Mouse (Mus musculus): ENCODE data around the gene Ccdc171. TPM values are rescaled to one million over a fixed set of nuclear protein-coding genes. Genes with fewer than 3 reads are reported as not detected.
A peak's percentile ranks its signal among the peaks of the same experiment; 100 is the strongest.
"Not testable (repeated sequence)": the region's sequence is repeated elsewhere in the genome, so short reads cannot be mapped to it uniquely, and the experiment has no call there.

The Ccdc171 gene
- polyA plus RNA-seq, 1 experiment from 2014 or later, result 6.0 TPM

GRCm38 (mm10) chr4:83669552-83669951, 144.2 kb downstream of the Ccdc171 start:
- Histone ChIP-seq H3K27me3 (no peaks in the 10 kb centered on the region), H3K9ac (no peak overlapping the region), H3K9me3 (no peaks in the 10 kb centered on the region), H3K4me2 (no peak overlapping the region), H3K36me3 (replicated peaks) (no peaks in the 10 kb centered on the region), H3K27ac (no peak overlapping the region), H3K4me3 (replicated peaks) (no peak overlapping the region), H3K4me1 (no peaks in the 10 kb centered on the region)
- no peak for ATAC-seq (ENCODE audit: low FRiP score)
- whole genome bisulfite sequencing, result 80% methylated on average over 2 of the region's 2 CpGs

- not testable (repeated sequence) for H3K9ac ChIP-seq; H3K27ac ChIP-seq; H3K27me3 ChIP-seq; H3K9me3 ChIP-seq; H3K36me3 ChIP-seq (replicated peaks); H3K4me1 ChIP-seq; H3K4me2 ChIP-seq; ATAC-seq (ENCODE audit: low FRiP score); H3K4me3 ChIP-seq (replicated peaks)
- 93% methylated on average over 4 of the region's 4 CpGs for WGBS
These were observed 150.0 kb downstream of the Ccdc171 start for GRCm38 (mm10) chr4:83675308-83675707.

DNA sequence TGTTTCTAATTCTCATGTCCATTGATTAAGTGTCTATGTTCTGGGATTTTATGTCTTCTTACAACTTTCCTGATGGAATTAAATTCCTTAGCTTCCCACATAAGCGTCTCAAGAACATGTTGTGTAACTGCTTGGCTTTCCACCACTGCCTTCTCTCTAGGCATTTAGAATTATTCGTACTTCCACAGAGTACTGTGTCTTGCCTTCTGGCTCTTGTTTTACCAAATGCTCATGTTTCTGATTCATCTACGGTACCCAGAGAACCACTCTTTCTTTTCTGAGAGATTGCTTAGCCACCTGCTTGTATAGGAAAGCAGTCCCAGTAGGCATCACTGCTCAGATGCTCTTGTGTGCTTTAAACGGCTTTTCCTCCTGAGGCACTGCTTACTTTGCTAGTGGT, 151.1 kb downstream of the Ccdc171 start:
- Histone ChIP-seq H3K27me3 (no peaks in the 10 kb centered on the region), H3K9ac (no peak overlapping the region), H3K4me1 (no peaks in the 10 kb centered on the region), H3K4me2 (no peak overlapping the region), H3K9me3 (no peaks in the 10 kb centered on the region), H3K36me3 (replicated peaks) (no peaks in the 10 kb centered on the region), H3K4me3 (replicated peaks) (no peak overlapping the region), H3K27ac (no peak overlapping the region)
- no peak for ATAC-seq (ENCODE audit: low FRiP score)
- WGBS, result 95% methylated on average over 4 of the region's 4 CpGs

DNA sequence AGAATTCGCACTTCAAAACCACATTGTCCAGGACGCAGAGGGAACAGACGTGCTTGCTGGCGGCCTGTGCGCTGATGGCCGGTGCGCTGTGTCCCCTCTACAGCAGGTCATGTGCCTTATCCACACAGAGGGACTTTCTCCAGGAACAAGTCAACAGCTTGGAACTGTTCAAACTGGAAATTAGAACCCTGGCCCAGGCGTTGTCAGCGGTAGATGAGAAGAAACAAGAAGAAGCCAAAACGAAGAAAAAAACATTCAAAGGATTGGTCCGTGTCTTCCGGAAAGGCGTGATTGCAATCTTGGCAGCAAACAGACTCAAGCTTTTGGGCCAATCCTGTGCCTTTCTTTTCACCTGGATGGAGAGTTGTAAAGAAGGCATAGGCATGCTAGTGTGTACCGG, 155.7 kb downstream of the Ccdc171 start:
- H3K9ac ChIP-seq, result no peak overlapping the region
- ATAC-seq (ENCODE audit: low FRiP score), result no peak
- WGBS, result 95% methylated on average over 14 of the region's 14 CpGs

GRCm38 (mm10) chr4:83682866-83683265, 157.5 kb downstream of the Ccdc171 start:
- H3K9me3 ChIP-seq, result no peaks in the 10 kb centered on the region
- WGBS, result 84% methylated on average over 7 of the region's 7 CpGs
- ATAC-seq (ENCODE audit: low FRiP score), result no peak
- no peak overlapping the region for H3K27ac ChIP-seq
- H3K36me3 ChIP-seq (replicated peaks), result no peaks in the 10 kb centered on the region
- no peaks in the 10 kb centered on the region for H3K4me1 ChIP-seq
- no peak overlapping the region for H3K9ac ChIP-seq
- H3K4me2 ChIP-seq, result no peak overlapping the region
- no peak overlapping the region for H3K4me3 ChIP-seq (replicated peaks)
- no peaks in the 10 kb centered on the region for H3K27me3 ChIP-seq

More for the DNA sequence above, 155.7 kb downstream of the Ccdc171 start:
- Histone ChIP-seq H3K27me3 (no peaks in the 10 kb centered on the region), H3K4me2 (no peak overlapping the region), H3K4me3 (replicated peaks) (no peak overlapping the region), H3K4me1 (no peaks in the 10 kb centered on the region), H3K36me3 (replicated peaks) (no peaks in the 10 kb centered on the region), H3K27ac (no peak overlapping the region), H3K9me3 (no peaks in the 10 kb centered on the region)

GRCm38 (mm10) chr4:83700190-83700589, 174.8 kb downstream of the Ccdc171 start:
- H3K9me3 ChIP-seq, result no peaks in the 10 kb centered on the region
- H3K4me2 ChIP-seq, result no peak overlapping the region
- 91% methylated on average over 3 of the region's 3 CpGs for WGBS
- no peak overlapping the region for H3K27ac ChIP-seq
- no peak overlapping the region for H3K4me3 ChIP-seq (replicated peaks)
- H3K36me3 ChIP-seq (replicated peaks), result peaks cover 4% of the 10 kb centered on the region; the same call in 1 of the 2 replicates
- ATAC-seq (ENCODE audit: low FRiP score), result no peak
- H3K27me3 ChIP-seq, result no peaks in the 10 kb centered on the region
- H3K4me1 ChIP-seq, result no peaks in the 10 kb centered on the region
- H3K9ac ChIP-seq, result no peak overlapping the region

DNA sequence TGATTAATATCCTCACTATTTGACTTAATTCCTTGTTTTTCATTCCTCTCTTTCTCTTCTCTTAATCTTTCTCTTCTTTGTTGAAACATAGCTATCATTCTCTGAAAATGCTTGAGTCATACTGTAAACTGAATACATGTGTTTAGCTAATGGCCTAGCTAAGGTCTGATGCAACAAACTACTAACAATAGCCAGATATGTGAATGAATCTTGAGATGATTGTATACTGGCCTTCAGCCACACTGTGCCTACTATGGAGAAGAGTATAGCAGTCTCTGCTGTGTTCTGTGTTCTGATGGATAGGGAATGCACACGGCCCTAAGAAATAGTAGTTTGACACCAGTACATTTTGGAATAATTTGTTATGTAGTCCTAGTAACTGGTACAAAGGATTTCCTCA, 191.7 kb downstream of the Ccdc171 start:
- H3K36me3 ChIP-seq (replicated peaks), result no peaks in the 10 kb centered on the region
- no peak overlapping the region for H3K9ac ChIP-seq
- no peak overlapping the region for H3K4me2 ChIP-seq
- H3K9me3 ChIP-seq, result no peaks in the 10 kb centered on the region
- H3K27ac ChIP-seq, result no peak overlapping the region
- ATAC-seq (ENCODE audit: low FRiP score), result no peak
- H3K4me1 ChIP-seq, result peaks cover 4% of the 10 kb centered on the region
- no peaks in the 10 kb centered on the region for H3K27me3 ChIP-seq
- H3K4me3 ChIP-seq (replicated peaks), result no peak overlapping the region
- 80% methylated on average over 1 of the region's 1 CpGs for WGBS

- 11% methylated on average over 11 of the region's 11 CpGs for WGBS
- no peaks in the 10 kb centered on the region for H3K36me3 ChIP-seq (replicated peaks)
- H3K9me3 ChIP-seq, result no peaks in the 10 kb centered on the region
- no peaks in the 10 kb centered on the region for H3K27me3 ChIP-seq
- ATAC-seq (ENCODE audit: low FRiP score), result peak; percentile 39; the same call in 1 of the 2 replicates
- H3K9ac ChIP-seq, result no peak overlapping the region
- no peak overlapping the region for H3K27ac ChIP-seq
- H3K4me3 ChIP-seq (replicated peaks), result no peak overlapping the region
- peak overlapping the region; percentile 29; the same call in 1 of the 2 replicates for H3K4me2 ChIP-seq
- peaks cover 4% of the 10 kb centered on the region for H3K4me1 ChIP-seq
These were observed 194.5 kb downstream of the Ccdc171 start for GRCm38 (mm10) chr4:83719816-83720215.

DNA sequence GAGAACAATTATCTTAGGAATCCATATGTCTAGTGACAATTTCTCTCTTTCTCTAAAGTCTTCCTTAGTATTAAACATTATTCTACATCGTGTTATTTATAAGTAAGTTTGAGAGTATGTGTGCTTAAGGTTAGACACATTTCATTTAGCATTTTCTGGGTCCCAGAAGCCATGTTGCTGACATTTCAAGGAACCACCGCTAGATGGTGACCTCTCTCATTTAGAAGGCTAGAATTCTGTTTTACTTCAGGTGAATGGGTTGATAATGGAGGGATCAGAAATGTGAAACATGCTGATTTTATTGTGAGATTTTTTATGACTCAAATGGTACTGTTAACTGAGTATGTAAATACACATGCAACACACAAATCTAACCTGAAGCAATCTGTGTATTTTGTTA, 199.8 kb downstream of the Ccdc171 start:
- Histone ChIP-seq H3K4me1 (no peaks in the 10 kb centered on the region), H3K9me3 (no peaks in the 10 kb centered on the region), H3K36me3 (replicated peaks) (no peaks in the 10 kb centered on the region), H3K9ac (no peak overlapping the region), H3K4me3 (replicated peaks) (no peak overlapping the region), H3K4me2 (no peak overlapping the region), H3K27me3 (no peaks in the 10 kb centered on the region), H3K27ac (no peak overlapping the region)
- ATAC-seq (ENCODE audit: low FRiP score), result no peak
- WGBS, result 12% methylated on average over 2 of the region's 2 CpGs

DNA sequence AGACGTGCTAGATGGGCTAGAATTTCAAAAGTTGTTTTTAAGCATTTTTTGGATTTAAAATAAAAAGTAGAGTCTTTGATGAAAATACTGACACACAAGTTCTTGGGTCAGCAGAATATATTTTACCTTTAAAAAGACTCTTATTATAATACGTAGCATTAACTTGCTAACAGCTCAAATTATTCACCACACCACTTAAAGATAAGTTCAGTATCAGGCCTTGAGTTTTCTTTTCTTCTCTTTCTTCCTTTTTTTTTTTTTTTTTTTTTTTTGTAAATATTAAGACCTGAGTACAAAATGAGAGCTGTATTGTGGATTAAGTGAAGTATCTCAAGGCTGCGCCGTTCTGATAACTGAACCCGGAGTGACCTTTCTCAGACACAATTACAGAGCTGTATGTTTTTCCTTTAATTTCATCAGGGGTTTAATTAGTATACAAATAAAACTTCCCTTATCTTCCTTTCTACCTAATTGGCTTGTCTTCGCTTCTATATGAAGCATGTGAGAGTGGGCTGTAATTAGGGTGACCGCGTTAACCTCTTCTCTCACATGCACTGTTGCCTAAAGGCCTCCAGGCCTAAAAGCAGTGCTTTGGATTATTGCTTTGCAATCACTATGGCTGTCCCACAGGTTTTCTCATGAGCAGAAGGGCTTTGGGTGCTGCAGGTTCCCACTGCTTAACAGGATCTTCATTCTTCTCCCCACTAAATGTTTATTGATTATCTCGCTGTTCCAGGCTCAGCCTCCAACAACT, 214.0 kb downstream of the Ccdc171 start:
- H3K9ac ChIP-seq, result no peak overlapping the region
- H3K4me2 ChIP-seq, result no peak overlapping the region
- 44% methylated on average over 9 of the region's 9 CpGs for WGBS
- no peaks in the 10 kb centered on the region for H3K36me3 ChIP-seq (replicated peaks)
- no peaks in the 10 kb centered on the region for H3K9me3 ChIP-seq
- H3K27ac ChIP-seq, result no peak overlapping the region
- ATAC-seq (ENCODE audit: low FRiP score), result no peak
- no peak overlapping the region for H3K4me3 ChIP-seq (replicated peaks)
- H3K27me3 ChIP-seq, result no peaks in the 10 kb centered on the region
- H3K4me1 ChIP-seq, result peaks cover 6% of the 10 kb centered on the region

DNA sequence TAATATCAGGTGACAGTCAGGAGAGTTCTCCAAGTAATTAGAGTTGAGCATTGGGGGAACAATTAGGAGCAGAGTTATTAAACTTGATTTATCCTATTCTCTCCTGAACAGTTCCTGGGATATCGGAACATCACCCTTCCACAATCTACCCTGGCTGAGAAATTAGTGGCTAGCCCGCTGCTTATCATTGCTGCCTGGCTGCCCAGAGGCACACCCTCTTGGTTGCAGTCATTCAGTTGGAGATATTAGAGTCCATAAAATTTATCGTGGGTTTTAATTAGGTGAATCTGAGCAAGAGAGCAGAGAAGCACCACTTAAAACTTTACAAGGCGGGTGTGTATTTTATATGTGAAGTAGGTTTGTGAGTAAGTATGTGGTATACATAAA, 214.5 kb downstream of the Ccdc171 start:
- Histone ChIP-seq H3K9me3 (no peaks in the 10 kb centered on the region), H3K4me3 (replicated peaks) (no peak overlapping the region)

DNA sequence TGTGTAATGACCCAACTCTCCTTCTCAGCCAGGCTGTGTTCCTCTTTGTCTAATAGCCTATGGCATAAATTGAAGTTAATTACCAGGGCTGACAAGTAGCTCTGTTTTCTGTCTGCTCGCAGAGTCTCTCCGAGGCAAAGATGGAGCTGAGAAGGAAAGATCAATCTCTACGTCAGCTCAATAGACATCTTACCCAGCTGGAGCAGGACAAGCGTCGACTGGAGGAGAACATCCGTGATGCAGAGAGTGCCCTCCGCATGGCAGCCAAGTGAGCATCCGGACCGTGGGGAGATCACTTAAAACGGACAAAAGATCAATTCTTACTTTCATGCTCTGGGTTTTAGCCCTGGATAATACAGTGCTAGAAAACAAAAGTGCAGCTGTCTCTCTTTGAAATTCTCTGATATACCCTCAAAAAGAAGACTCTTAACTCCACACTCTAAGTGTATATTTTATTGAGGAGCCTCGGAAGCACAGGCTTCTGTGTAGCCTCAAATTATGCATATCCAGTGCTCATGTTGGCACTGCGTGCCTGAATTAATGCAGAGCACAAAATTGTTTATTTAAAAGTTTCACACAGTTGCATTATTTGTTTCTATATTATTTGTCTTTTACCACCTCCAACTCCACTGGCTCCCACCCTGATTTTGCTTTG, 217.6 kb downstream of the Ccdc171 start:
- peak; percentile 51; the same call in 1 of the 2 replicates for ATAC-seq (ENCODE audit: low FRiP score)
- Histone ChIP-seq H3K27ac (no peak overlapping the region), H3K4me3 (replicated peaks) (no peak overlapping the region), H3K4me1 (peaks cover 6% of the 10 kb centered on the region), H3K4me2 (peak overlapping the region; percentile 43), H3K9ac (no peak overlapping the region), H3K9me3 (no peaks in the 10 kb centered on the region), H3K36me3 (replicated peaks) (no peaks in the 10 kb centered on the region), H3K27me3 (no peaks in the 10 kb centered on the region)
- WGBS, result 24% methylated on average over 12 of the region's 12 CpGs

More for the DNA sequence above, 214.5 kb downstream of the Ccdc171 start:
- no peak overlapping the region for H3K27ac ChIP-seq
- peaks cover 6% of the 10 kb centered on the region for H3K4me1 ChIP-seq
- WGBS, result 61% methylated on average over 4 of the region's 4 CpGs
- no peak overlapping the region for H3K4me2 ChIP-seq
- no peaks in the 10 kb centered on the region for H3K27me3 ChIP-seq
- no peaks in the 10 kb centered on the region for H3K36me3 ChIP-seq (replicated peaks)
- H3K9ac ChIP-seq, result no peak overlapping the region
- ATAC-seq (ENCODE audit: low FRiP score), result no peak

DNA sequence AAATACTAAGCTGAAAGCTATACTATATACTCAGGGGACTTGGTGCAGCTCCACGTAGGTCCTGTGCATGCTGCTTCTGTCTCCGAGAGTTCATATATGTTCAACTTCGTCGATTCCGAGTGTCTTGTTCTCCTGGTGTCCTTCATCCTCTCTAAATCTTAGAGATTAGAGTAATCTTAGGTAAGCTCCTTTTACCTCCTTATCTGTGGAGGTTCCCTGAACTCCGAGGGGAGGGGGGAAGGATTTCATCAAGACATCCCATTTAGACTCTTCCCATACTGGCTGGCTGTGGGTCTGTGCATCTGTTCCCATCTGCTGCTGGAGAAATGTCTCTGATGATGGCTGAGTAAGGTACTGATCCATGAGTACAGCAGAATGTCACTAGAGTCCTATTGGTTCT, 249.8 kb downstream of the Ccdc171 start:
- Histone ChIP-seq H3K4me2 (no peak overlapping the region), H3K9ac (no peak overlapping the region), H3K27me3 (no peaks in the 10 kb centered on the region), H3K9me3 (0 out of 2 replicates have a peak, but pooled peaks cover 6% of the 10 kb centered on the region), H3K36me3 (replicated peaks) (no peaks in the 10 kb centered on the region), H3K4me3 (replicated peaks) (no peak overlapping the region), H3K4me1 (peaks cover 3% of the 10 kb centered on the region; the same call in 1 of the 2 replicates), H3K27ac (no peak overlapping the region)
- WGBS, result 91% methylated on average over 6 of the region's 6 CpGs
- ATAC-seq (ENCODE audit: low FRiP score), result no peak

Data from forebrain, embryonic 12.5 days (tissue).